8 mouse cellular contexts compared by ENCODE assay signal in genomic region chr2:168080431-168081246, GRCm38 (mm10). TPM values are rescaled to one million over a fixed set of nuclear protein-coding genes. Genes with fewer than 3 reads are reported as not detected.
DNase-seq lines count a peak whose midpoint lies in the region; ATAC-seq lines count a peak whose summit lies in the region.

TSS of gene Pard6b (plus strand) at chr2:168081004.

- DNase-seq in R1 (ENCODE audit: low read depth, low spot score) = peak; percentile 99
- peak; percentile 96 to 99 for DNase-seq in cerebellum, postnatal 25 days
- peak; percentile 89 to 91 for DNase-seq in frontal cortex, postnatal 25 days (ENCODE audit: low spot score in 2 of 2)
- DNase-seq in hindbrain, embryonic 14.5 days (ENCODE audit: low spot score) = peak; percentile 97
- peak; percentile 94 to 95 for DNase-seq in layer of hippocampus, postnatal 36 days
- DNase-seq in lung, postnatal 36 days = peak; percentile 94
- peak; percentile 97 for DNase-seq in retina, postnatal 1 day
- DNase-seq in urinary bladder, adult 18-20 months (ENCODE audit: low spot score in 2 of 2) = peak; percentile 82 to 91

- peak within 1 kb of the TSS; percentile 92 for H3K27ac ChIP-seq in hindbrain, embryonic 14.5 days

- ATAC-seq in hindbrain, embryonic 14.5 days (ENCODE audit: low FRiP score) = peak; percentile 95

- peak within 1 kb of the TSS; percentile 83 for H3K9ac ChIP-seq in hindbrain, embryonic 14.5 days

- no peaks in the 10 kb centered on the region for H3K27me3 ChIP-seq in hindbrain, embryonic 14.5 days (ENCODE audit: control insufficient read depth, insufficient read depth, low read length)

- H3K36me3 ChIP-seq in hindbrain, embryonic 14.5 days (replicated peaks; ENCODE audit: control insufficient read depth, insufficient read depth) = no peaks in the 10 kb centered on the region

- peak within 1 kb of the TSS; percentile 89 for H3K4me3 ChIP-seq in hindbrain, embryonic 14.5 days (replicated peaks; ENCODE audit: low read length)

- H3K9me3 ChIP-seq in hindbrain, embryonic 14.5 days (ENCODE audit: control insufficient read depth, low read length) = no peaks in the 10 kb centered on the region

- under 1% methylated on average over 106 of the region's 110 CpGs for WGBS in hindbrain, embryonic 14.5 days

- H3K4me2 ChIP-seq in hindbrain, embryonic 14.5 days (replicated peaks) = peak within 1 kb of the TSS; percentile 88

- H3K4me1 ChIP-seq in hindbrain, embryonic 14.5 days (replicated peaks; ENCODE audit: control insufficient read depth, insufficient read depth, low read length) = peaks cover 14% of the 10 kb centered on the region

RNA-seq across cellular contexts. Expression of gene Pard6b, which starts in this region (rescaled TPM):
- polyA plus RNA-seq in hindbrain, embryonic 14.5 days (2014; fragmentation: Nextera tagmentation; extraction: Ambion mirVana) = 9.5 and 10.0 TPM in 2 replicates
- total RNA-seq in layer of hippocampus, postnatal 36 days (2021) = 1 to 10 TPM; 4.1 to 4.3 TPM

Comparison
In these comparisons a context has a peak if more than half of its experiments do, and no peak if none do; other contexts are left out.
1. Peak in every context shown above with its lines: DNase-seq, ATAC-seq, H3K4me3 ChIP-seq and H3K27ac ChIP-seq.